Mouse (Mus musculus) ES-E14 (cell line): ENCODE measurements around the gene Zfp629.

Experiments
- CHD2 ChIP-seq: IDR thresholded peaks from 2 replicates; pipeline ENCODE4 v1.6.1; 2014; ENCODE audit warnings: mild to moderate bottlenecking, low read depth, low read length, inconsistent platforms
- HCFC1 ChIP-seq: IDR thresholded peaks from 2 replicates; pipeline ENCODE4 v1.6.1; 2012; ENCODE audit warnings: low read length, inconsistent platforms, borderline replicate concordance; ENCODE audit not compliant: insufficient read depth
- ZNF384 ChIP-seq: IDR thresholded peaks from 2 replicates; pipeline ENCODE4 v1.6.1; 2012; ENCODE audit warnings: low read depth, low read length, inconsistent platforms

DNA sequence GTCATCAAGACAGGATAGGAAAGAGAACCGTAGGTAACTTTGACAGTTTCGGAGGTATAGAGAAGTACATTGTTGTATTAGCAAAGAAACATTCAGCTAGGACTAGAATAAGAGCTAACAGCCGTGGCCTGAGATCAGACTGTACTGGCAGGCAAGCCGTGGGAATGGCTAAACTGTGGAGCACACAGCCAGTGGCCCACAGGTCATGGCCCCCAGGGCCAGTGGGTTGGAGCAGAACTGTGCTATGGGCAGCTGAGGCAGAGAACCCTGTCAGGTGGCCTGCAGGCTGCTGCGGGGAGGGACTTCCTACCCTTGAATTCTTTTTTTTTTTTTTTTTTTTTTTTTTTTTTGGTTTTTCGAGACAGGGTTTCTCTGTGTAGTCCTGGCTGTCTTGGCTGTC is 33.6 kb upstream of the Zfp629 start:
- no peak for TF ChIP-seq HCFC1
- TF ChIP-seq CHD2: no peak
- no peak for TF ChIP-seq ZNF384
